Mouse (Mus musculus) G1E (cell line): ENCODE results near the gene Gm10188.

ENCODE experiments used
- CTCF ChIP-seq: IDR thresholded peaks from 2 replicates; pipeline ENCODE4 v1.5.1; 2012; ENCODE audit warnings: low read depth, low read length, inconsistent platforms, mixed read lengths
- GATA1 ChIP-seq: IDR thresholded peaks from 2 replicates; pipeline ENCODE4 v1.6.1; 2012; ENCODE audit warnings: borderline replicate concordance, low read length, inconsistent platforms, mixed read lengths
- GATA2 ChIP-seq: IDR thresholded peaks from 2 replicates; pipeline ENCODE4 v1.6.1; 2012; ENCODE audit warnings: low read depth, low read length, inconsistent platforms, borderline replicate concordance
- POLR2AphosphoS5 ChIP-seq: IDR thresholded peaks from 2 replicates; pipeline ENCODE4 v1.6.1; 2012; ENCODE audit warnings: low read depth, low read length, inconsistent platforms; ENCODE audit not compliant: insufficient replicate concordance
- TAL1 ChIP-seq: conservative IDR thresholded peaks from 2 replicates; pipeline ENCODE4 v1.6.1; 2012; ENCODE audit warnings: low read depth, low read length, inconsistent platforms, mixed read lengths

DNA sequence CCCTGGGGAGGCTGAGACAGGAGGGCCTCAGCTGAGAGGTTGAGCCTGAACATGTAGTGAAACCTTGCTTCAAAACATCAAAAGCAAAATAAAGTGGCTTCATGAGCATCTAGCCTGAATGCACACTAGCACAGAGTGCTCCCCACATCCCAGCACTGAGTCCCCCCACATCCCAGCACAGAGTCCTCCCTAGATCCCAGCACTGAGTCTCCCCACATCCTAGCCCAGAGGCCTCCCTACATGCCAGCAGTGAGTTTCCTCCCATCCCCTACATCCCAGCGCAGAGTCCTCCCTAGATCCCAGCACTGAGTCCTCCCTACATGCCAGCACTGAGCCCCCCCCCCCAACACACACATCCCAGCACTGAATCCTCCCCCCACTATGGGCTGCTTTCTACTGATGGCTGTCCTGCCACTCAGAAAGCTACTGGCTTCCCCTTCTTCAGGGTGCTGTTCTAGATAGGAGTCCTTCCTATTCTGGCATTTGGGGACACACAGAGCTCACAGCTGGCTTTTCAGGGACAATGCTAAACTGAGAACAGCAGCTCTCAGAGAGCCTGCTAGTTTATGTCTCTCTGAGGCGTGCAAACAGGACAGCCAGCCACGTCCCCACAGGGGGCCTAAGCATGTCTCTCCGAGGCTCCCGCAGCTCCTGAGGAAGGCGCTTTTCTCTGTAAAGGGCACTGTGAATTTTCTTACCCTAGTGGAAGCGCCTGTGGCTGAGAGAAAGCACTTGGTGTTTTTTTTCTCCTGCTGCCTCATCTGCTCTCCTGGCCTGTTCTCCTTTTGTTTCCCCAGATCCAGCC lies 2.1 kb upstream of the Gm10188 start:
- TF ChIP-seq CTCF (no peak), TAL1 (no peak), GATA1 (no peak), POLR2AphosphoS5 (no peak), GATA2 (no peak)
